Mouse (Mus musculus) G1E (cell line): ENCODE data around the gene Arhgap31.

Source experiments
- CTCF ChIP-seq: IDR thresholded peaks from 2 replicates; pipeline ENCODE4 v1.5.1; 2012; ENCODE audit warnings: low read depth, low read length, inconsistent platforms, mixed read lengths
- GATA1 ChIP-seq: IDR thresholded peaks from 2 replicates; pipeline ENCODE4 v1.6.1; 2012; ENCODE audit warnings: borderline replicate concordance, low read length, inconsistent platforms, mixed read lengths

DNA sequence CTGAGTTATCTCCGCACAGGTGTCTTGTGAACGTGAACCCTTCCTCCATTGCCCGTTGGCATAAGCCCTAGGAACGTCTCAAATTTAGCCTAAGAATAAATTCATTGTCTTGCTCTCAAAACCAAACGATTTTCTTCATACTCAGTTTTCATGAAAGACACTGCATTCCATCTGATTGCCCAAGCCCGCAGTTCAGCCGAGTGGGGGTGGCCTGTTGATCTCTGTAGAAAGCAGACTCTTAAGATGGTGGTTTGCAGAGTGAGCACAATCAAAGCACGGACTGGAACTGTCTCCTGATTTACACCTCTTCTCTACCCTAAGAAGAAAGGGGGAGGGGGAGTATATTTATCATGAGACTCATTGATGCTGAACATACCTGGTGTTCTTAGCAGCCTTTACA is 49.3 kb upstream of the Arhgap31 start:
- TF ChIP-seq CTCF: no peak
- TF ChIP-seq GATA1: no peak
